Mouse (Mus musculus): ENCODE measurements around the gene Cfb.
"Not testable (repeated sequence)": the region's sequence is repeated elsewhere in the genome, so short reads cannot be mapped to it uniquely, and the experiment has no call there.

Gene Cfb

DNA sequence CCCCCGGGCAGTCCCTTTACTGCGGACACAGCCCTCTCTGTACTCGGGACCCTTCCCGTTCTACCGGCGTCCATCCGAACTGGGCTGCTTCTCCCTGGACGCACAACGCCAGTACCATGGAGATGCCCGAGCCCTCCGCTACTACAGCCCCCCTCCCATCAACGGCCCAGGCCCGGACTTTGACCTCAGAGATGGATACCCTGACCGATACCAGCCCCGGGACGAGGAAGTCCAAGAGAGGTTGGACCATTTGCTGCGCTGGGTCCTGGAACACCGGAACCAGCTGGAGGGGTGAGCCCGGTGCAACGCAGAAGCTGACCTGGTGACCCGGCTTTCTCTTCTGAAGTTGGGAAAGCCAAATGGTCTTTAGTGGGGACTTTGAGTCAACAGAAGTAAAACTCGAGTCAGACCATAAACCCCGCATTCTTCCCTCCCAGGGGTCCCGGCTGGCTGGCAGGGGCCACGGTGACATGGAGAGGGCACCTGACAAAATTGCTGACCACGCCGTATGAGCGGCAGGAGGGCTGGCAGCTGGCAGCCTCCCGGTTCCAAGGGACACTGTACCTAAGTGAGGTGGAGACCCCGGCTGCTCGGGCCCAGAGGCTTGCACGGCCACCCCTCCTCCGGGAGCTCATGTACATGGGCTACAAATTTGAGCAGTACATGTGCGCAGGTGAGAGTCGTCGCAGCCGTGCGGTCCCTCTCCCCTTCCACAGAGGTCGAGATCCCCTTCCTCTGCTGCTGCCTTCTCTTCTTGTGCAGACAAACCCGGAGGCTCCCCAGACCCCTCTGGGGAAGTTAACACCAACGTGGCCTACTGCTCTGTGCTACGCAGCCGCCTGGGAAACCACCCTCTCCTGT lies 24.6 kb downstream of the Cfb start:
- DNase-seq (ENCODE audit: low read depth, low spot score): no peak

DNA sequence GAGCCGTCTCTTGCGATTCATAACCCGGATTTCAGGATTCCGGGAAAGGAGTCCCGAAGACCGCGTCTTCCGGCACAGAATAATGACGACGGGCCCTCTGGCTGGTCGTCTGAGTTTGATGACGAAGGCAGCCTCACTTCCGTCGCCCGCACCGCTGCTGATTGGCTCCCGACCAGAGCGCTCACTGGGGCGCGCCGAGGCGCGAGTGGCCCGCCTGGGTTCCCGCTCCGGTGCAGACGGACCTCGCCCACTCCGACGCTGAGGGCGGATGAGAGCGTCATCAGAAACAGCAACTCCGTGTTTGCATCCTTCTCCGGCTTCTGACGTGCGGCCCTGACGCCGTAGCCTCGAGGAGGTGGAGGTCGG lies 25.5 kb downstream of the Cfb start, which contains the start of the genes Stk19 and Dxo:
Stk19 (minus strand) TSS at position 90 of the 366 bp plus-strand sequence.
Dxo (plus strand) TSS at position 164 of the 366 bp plus-strand sequence.
- peak; percentile 98 for DNase-seq (ENCODE audit: low read depth, low spot score)

DNA sequence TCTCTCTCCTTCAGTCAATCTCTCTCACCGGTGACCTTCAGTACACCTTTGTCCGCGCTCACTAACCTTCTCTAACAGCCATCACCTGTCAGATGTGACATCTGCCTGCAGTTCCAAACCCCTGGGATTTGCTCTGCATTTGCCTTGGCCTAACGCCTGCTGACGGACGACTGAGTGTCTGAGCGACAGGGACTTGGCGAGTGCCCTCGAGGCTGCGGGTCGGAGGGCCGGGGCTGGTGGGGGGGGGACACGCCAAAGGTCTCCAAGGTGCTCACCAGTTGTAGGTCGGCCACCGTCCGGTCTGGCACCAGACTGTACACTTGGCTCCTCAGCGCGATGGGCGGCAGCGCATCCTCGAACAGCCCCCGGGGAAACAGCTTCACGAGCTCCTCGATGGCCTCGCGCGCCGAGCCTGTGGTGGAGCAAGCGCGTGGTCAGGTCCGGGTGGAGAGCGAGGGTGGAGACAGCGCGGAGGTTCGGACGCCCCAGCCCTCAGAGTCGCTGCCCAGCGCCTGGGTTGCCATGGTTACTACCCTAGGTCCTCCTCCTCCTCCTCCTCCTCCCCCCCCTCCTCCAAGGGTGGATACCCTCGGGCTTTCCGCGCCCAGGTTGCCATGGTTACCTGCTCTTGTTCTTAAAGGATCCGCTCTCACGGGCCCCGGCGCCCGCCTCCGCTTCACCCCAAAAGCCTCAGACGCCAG lies 26.0 kb downstream of the Cfb start:
- no peak for DNase-seq (ENCODE audit: low read depth, low spot score)

DNA sequence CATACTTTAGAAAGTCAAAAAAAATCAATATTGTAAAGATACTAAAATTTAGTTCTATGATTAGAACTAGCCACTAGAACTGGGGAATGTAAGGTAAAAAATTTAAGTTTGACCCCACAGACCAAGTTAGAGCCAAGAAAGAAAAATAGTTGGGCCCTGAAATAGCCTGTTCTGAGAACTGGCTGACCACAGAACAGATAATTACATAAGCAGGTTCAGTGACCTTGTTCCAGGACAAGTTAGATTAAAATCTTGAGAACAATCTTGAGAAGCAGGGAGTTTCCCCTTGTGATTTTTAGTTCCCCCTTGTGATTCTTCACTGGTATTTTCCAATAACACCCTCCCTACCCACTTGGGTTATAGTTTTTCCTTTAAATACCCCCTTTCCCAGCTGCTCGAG lies 31.5 kb downstream of the Cfb start:
- not testable (repeated sequence) for DNase-seq (ENCODE audit: low read depth, low spot score)

DNA sequence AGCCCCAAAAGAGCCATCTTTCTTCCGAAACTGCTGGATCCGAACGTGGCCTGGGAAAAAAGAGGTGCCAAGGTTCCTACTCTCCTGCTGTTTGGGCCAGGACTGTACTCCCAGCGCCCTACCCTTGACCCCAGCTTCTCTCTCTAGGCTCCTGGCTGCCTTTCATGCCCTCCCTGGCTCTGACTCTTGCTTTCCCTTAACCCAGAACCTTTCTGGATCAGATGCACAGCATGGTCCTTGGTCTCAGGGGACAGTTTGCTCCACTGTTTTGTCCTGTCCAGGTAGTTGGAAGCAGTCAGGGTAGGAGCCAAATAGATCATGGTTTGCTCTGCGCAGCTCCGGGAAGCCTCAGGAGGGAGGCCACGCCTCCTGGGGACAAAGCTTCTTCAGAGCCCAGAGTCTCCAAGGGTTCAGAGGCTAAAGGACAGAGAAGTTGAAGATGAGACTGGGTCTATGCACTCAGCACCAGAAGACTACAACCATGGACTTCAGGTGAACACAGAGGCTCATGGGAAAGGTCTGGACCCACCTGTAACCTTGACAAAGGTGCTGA lies 47.4 kb downstream of the Cfb start:
- no peak for DNase-seq (ENCODE audit: low read depth, low spot score)

DNA sequence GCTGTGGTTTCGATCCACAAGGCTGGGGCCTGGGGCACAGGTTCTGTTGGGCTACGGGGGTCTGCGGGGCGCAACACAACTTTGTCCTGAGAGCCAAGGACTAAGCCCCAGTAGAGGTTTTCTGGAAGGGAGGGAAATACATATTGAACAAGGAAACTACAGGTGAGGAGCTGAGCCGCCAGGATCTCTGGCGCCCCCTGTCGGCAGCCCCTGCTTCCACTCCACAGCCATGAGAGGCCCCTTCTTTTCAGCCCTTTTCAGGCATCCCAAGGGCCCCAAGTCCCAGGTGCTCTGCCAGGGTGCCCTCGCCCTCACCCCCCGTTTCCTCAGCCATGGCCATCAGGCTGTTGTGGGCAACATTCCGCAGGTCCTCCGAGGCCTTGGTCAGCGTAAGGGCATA lies 48.6 kb downstream of the Cfb start:
- DNase-seq (ENCODE audit: low read depth, low spot score): peak; percentile 24

DNA sequence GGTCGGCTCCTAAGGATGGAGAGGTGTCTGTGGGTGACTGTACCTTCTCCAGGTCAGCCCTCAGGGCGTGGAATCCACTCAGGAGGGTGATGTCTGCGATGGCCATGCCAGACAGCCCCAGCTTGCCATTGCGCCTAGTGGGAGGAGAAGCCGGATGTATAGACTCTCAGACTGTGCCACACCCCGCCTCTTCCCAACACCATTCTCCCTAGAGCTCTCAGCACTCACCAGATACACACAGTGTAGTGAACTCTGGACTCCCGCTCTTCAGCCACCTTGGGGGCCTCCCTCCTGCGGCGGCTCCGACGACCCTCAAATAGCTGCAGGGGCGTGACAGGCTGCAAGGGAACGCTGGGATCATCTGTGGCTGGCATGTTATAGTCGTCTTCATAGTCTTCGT lies 51.0 kb downstream of the Cfb start:
- no peak for DNase-seq (ENCODE audit: low read depth, low spot score)

DNA sequence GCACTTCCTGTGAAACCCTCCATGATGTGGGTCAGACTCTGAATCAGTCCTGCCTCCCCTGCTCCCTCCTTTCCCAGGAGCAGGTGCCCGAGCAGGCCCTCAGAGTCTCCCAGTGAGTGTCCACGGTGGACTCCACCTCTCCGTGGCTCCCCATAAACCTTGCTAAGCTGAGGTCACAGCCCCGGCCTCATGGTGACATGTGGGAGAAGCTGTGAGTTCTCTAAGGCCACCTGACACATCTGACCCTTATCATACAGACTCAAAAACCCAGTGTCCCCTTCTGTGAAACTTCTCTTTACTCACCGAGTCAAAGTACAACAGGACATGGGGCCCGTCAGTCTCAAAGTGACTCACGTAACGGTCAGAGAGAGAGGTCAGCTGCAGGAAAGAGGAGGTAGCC lies 51.5 kb downstream of the Cfb start:
- DNase-seq (ENCODE audit: low read depth, low spot score): not testable (repeated sequence)

DNA sequence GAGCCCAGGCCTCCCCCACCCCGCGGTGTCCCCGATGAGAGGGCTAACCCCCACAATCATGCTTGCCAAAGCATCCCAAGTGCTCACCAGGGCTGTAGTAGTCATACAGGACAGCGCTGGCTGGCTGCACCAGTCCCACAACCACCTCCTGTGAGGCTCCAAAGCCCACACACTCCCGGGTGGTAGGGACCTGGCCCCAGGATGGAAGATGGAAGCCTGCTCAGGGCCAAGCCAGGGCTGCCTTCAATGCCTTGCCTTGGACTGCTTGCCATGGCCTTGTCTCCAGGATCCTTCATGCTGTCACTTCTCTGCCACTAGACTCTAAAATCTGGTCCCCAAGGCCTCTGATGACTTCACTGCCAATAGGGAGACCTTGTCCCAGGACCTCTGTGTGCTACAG lies 51.9 kb downstream of the Cfb start:
- DNase-seq (ENCODE audit: low read depth, low spot score): not testable (repeated sequence)

DNA sequence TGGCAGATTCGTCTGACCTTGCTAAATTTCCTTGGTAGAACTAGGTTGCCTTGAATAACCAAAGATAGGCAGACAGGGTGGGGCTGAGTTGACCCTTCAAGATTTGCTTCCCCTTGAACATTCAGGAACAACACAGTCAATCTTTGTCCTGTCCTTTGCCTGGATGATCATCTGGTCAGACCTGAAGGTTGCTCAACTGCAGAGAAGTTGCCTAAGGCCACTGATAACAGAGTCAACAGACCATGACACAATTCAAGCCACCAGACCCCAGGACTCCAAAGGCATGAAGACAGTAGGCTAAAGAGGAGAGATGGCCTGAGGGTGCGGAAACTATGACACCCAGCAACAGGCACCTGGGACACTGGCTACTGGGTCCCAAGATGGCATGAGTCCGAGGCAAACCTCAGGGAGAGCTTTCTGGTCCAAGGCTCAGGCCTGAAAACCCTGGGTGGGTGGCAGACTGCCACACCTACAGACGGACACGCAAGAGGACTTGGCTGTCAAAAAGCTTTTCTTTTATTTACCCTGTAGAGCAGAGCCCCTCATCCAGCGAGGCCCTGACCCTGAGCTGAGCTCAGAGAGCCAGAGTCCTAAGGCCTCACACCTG lies 53.6 kb downstream of the Cfb start:
- DNase-seq (ENCODE audit: low read depth, low spot score): no peak

DNA sequence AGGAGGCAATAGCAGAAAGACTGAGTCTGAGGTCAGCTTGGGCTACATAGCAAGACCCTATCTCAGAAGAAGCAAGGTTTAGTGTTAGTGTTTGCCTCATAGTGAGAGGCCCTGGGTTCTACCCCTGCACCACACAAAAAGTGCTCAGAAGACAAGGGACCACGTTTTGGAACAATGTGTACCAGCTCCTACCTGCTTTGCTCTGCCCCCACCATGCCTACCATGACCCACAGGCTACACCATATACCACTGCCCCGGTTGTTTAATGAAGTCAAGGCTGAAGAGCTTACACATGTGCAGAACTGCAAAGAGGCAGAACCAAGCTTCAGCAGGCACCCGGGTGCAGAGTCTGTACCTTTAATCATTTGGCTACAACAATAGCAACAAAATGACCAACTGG lies 55.1 kb downstream of the Cfb start:
- DNase-seq (ENCODE audit: low read depth, low spot score): no peak
